ENCODE assay signal across 33 mouse cellular contexts in the genomic region with DNA sequence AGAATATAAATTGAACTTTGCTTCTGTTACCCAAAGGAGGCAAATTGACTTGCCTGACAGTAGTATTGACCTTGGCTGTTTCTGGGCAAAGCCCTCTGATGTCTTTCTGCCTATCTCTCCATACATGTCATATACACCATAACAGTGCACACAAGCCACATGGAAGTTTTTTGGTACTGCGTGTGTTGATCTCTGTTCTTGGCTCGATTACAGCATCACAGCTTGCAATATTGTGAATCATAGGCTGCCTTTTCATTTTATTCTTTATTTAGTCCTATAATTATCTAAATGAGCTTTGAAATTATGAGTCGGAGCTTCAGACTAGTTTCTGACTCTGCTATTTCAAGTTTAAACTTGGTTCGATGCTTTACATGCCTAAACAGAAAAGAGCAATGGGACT. TPM values are rescaled to one million over a fixed set of nuclear protein-coding genes. Genes with fewer than 3 reads are reported as not detected.
DNase-seq lines count a peak whose midpoint lies in the region; ATAC-seq and TF ChIP-seq lines count a peak whose summit lies in the region.
"Had no signal": no experiment of that assay in that cellular context is flagged by ENCODE, and none has a peak within 500 bp of the region (broad histone marks: within the 10 kb centered on the region; RNA-seq: fewer than 3 reads in every experiment).

No protein-coding gene starts in this region.

- no peak overlapping the region for H3K4me2 ChIP-seq in forebrain, embryonic 15.5 days (replicated peaks)
- H3K4me2 ChIP-seq in forebrain, embryonic 11.5 days (ENCODE audit: low read depth, low read length, severe bottlenecking) = no peak overlapping the region
- H3K4me2 ChIP-seq: embryonic facial prominence, embryonic 12.5 days; heart, embryonic 11.5 days; hindbrain, embryonic 14.5 days; kidney, embryonic 15.5 days; limb, embryonic 12.5 days; liver, embryonic 15.5 days; lung, embryonic 14.5 days; midbrain, embryonic 15.5 days; neural tube, embryonic 15.5 days; stomach, embryonic 15.5 days had no signal

- no peaks in the 10 kb centered on the region for H3K27me3 ChIP-seq in forebrain, embryonic 15.5 days
- H3K27me3 ChIP-seq in forebrain, embryonic 11.5 days (ENCODE audit: control insufficient read depth, insufficient read depth, low read length) = no peaks in the 10 kb centered on the region
- H3K27me3 ChIP-seq: embryonic facial prominence, embryonic 12.5 days; kidney, embryonic 15.5 days; limb, embryonic 12.5 days; liver, embryonic 15.5 days; midbrain, embryonic 15.5 days; neural tube, embryonic 15.5 days; stomach, embryonic 15.5 days had no signal

- no peak for TF ChIP-seq CTCF in left cerebral cortex, adult 2 months (IDR thresholded peaks at IDR 0.05)

- H3K4me3 ChIP-seq in forebrain, embryonic 15.5 days = no peak overlapping the region
- H3K4me3 ChIP-seq in forebrain, embryonic 11.5 days (ENCODE audit: low read depth, low read length) = no peak overlapping the region
- H3K4me3 ChIP-seq in left cerebral cortex, adult 2 months = no peak overlapping the region
- H3K4me3 ChIP-seq: embryonic facial prominence, embryonic 12.5 days; kidney, embryonic 15.5 days; limb, embryonic 12.5 days; liver, embryonic 15.5 days; midbrain, embryonic 10.5 days; midbrain, embryonic 15.5 days; neural tube, embryonic 15.5 days; stomach, embryonic 15.5 days had no signal

- H3K9ac ChIP-seq in forebrain, embryonic 15.5 days (replicated peaks) = no peak overlapping the region
- no peak overlapping the region for H3K9ac ChIP-seq in forebrain, embryonic 11.5 days (ENCODE audit: low read length)
- H3K9ac ChIP-seq: embryonic facial prominence, embryonic 12.5 days; hindbrain, embryonic 14.5 days; kidney, embryonic 15.5 days; limb, embryonic 12.5 days; liver, embryonic 15.5 days; lung, embryonic 14.5 days; midbrain, embryonic 15.5 days; neural tube, embryonic 15.5 days; stomach, embryonic 15.5 days had no signal

- H3K36me3 ChIP-seq in forebrain, embryonic 15.5 days = no peaks in the 10 kb centered on the region
- no peaks in the 10 kb centered on the region for H3K36me3 ChIP-seq in forebrain, embryonic 11.5 days (ENCODE audit: control insufficient read depth, insufficient read depth, low read length)
- H3K36me3 ChIP-seq: embryonic facial prominence, embryonic 12.5 days; G1E; kidney, embryonic 15.5 days; limb, embryonic 12.5 days; liver, embryonic 15.5 days; midbrain, embryonic 10.5 days; midbrain, embryonic 15.5 days; neural tube, embryonic 15.5 days; stomach, embryonic 15.5 days had no signal

- intact Hi-C loops in left cerebral cortex, adult 2 months (cut with DNase I) = no loop called here
- intact Hi-C loops in left cerebral cortex, postnatal 10 days (cut with DNase I) = no loop called here
- intact Hi-C loops in heart, postnatal 10 days (cut with DNase I) = no loop called here

- 66% methylated on average over 4 of the region's 4 CpGs for WGBS in forebrain, embryonic 15.5 days
- 90% methylated on average over 4 of the region's 4 CpGs for WGBS in forebrain, embryonic 11.5 days

- no peak for DNase-seq in forebrain, embryonic 11.5 days (ENCODE audit: low spot score)
- DNase-seq in left cerebral cortex, adult 2 months (ENCODE audit: extremely low spot score in 1 of 2, low spot score in 2 of 2) = no peak
- DNase-seq in left cerebral cortex, postnatal 10 days (ENCODE audit: extremely low spot score in 1 of 2, low spot score in 2 of 2) = no peak
- DNase-seq in layer of hippocampus, postnatal 14 days (ENCODE audit: low spot score in 2 of 2) = peak; percentile 29 to 72
- DNase-seq in heart, postnatal 10 days = no peak
- DNase-seq: adrenal gland, postnatal 10 days; cerebellum, adult 11-12 months; cerebellum, adult 9-11 months; embryo, embryonic 11 days; gastrocnemius, postnatal 36 days; heart, adult 18-20 months; heart, postnatal 4 days; kidney, postnatal 36 days; lung, embryonic 14.5 days; lung, postnatal 14 days; right cerebral cortex, postnatal 25 days; thymus, postnatal 14 days had no signal

- H3K27ac ChIP-seq in forebrain, embryonic 15.5 days (replicated peaks) = peak overlapping the region; percentile 35
- H3K27ac ChIP-seq in forebrain, embryonic 11.5 days (ENCODE audit: low read depth, low read length) = no peak overlapping the region
- H3K27ac ChIP-seq in left cerebral cortex, adult 2 months = peak overlapping the region; percentile 19; the same call in 1 of the 2 replicates
- H3K27ac ChIP-seq: embryonic facial prominence, embryonic 12.5 days; hindbrain, embryonic 14.5 days; kidney, embryonic 15.5 days; limb, embryonic 12.5 days; liver, embryonic 15.5 days; midbrain, embryonic 10.5 days; midbrain, embryonic 15.5 days; neural tube, embryonic 15.5 days; stomach, embryonic 15.5 days had no signal

- H3K9me3 ChIP-seq in forebrain, embryonic 15.5 days = no peaks in the 10 kb centered on the region
- H3K9me3 ChIP-seq in forebrain, embryonic 11.5 days (ENCODE audit: control insufficient read depth, low read length) = no peaks in the 10 kb centered on the region
- H3K9me3 ChIP-seq: embryonic facial prominence, embryonic 12.5 days; G1E; kidney, embryonic 15.5 days; limb, embryonic 12.5 days; liver, embryonic 15.5 days; midbrain, embryonic 10.5 days; midbrain, embryonic 15.5 days; neural tube, embryonic 15.5 days; stomach, embryonic 15.5 days had no signal

- H3K4me1 ChIP-seq in forebrain, embryonic 15.5 days = no peaks in the 10 kb centered on the region
- no peaks in the 10 kb centered on the region for H3K4me1 ChIP-seq in forebrain, embryonic 11.5 days (replicated peaks; ENCODE audit: control insufficient read depth, insufficient read depth, low read length)
- H3K4me1 ChIP-seq: embryonic facial prominence, embryonic 12.5 days; kidney, embryonic 15.5 days; limb, embryonic 12.5 days; liver, embryonic 15.5 days; midbrain, embryonic 10.5 days; midbrain, embryonic 15.5 days; neural tube, embryonic 15.5 days; stomach, embryonic 15.5 days had no signal

- peak; percentile 69 for ATAC-seq in forebrain, embryonic 15.5 days (replicated peaks)
- ATAC-seq in forebrain, embryonic 11.5 days (replicated peaks; ENCODE audit: low FRiP score) = no peak
- ATAC-seq in erythroid progenitor cell, adult 5-6 weeks (replicated peaks; ENCODE audit: low FRiP score, poor library complexity, severe bottlenecking) = no peak
- ATAC-seq: intestine, postnatal 0 days; midbrain, embryonic 15.5 days; Patski had no signal

RNA-seq across cellular contexts. Expression of a gene that starts 10.5 kb away (rescaled TPM):
- 14.9 and 16.4 TPM in 2 replicates for polyA plus RNA-seq in forebrain, embryonic 15.5 days (2015; fragmentation: Nextera tagmentation; extraction: Ambion mirVana)
- 2.7 and 6.6 TPM in 2 replicates for polyA plus RNA-seq in forebrain, embryonic 11.5 days (2014; fragmentation: Nextera tagmentation; extraction: Ambion mirVana)
- total RNA-seq in left cerebral cortex, adult 2 months (2021) = 10 to 100 TPM; 40.9 to 44.5 TPM
- total RNA-seq in left cerebral cortex, postnatal 10 days (2021) = 10 to 100 TPM; 39.4 to 42.5 TPM
- 10 to 100 TPM; 29.6 to 31.3 TPM for total RNA-seq in layer of hippocampus, postnatal 14 days (2021)
- total RNA-seq in erythroid progenitor cell, adult 5-6 weeks (2015; ENCODE audit: low replicate concordance) = not detected in 2 replicates
- not detected in 2 replicates for total RNA-seq in erythroid progenitor cell, adult 5-6 weeks (2017; ENCODE audit: low replicate concordance)
- not detected for total RNA-seq in heart, postnatal 10 days (2021)
- total RNA-seq: heart, adult 18-20 months; heart, postnatal 4 days; liver, adult 2 months had no signal
- polyA plus RNA-seq: G1E; liver, adult 2 months; liver, embryonic 15.5 days had no signal

Comparison
In these comparisons a context has a peak if more than half of its experiments do, and no peak if none do; other contexts are left out.
1. DNase-seq: peak in layer of hippocampus, postnatal 14 days (2 of 2); none in forebrain, embryonic 11.5 days (single experiment), left cerebral cortex, adult 2 months (0 of 2), left cerebral cortex, postnatal 10 days (0 of 2) and heart, postnatal 10 days (0 of 2).
2. RNA of a gene that starts 10.5 kb away (total RNA-seq): 40.9 to 44.5 TPM in left cerebral cortex, adult 2 months, 39.4 to 42.5 TPM in left cerebral cortex, postnatal 10 days and 29.6 to 31.3 TPM in layer of hippocampus, postnatal 14 days; not detected in erythroid progenitor cell, adult 5-6 weeks and not detected in heart, postnatal 10 days; every median in the first group is over 10 times any median in the second.